Mouse (Mus musculus): Measurements from ENCODE around the gene Slc10a1.
"Not testable (repeated sequence)": the region's sequence is repeated elsewhere in the genome, so short reads cannot be mapped to it uniquely, and the experiment has no call there.

Slc10a1 gene

GRCm38 (mm10) chr12:80966059-80966838 lies 2.3 kb downstream of the Slc10a1 start:
- DNase-seq, result no peak

GRCm38 (mm10) chr12:80962566-80962965 lies 5.9 kb downstream of the Slc10a1 start:
- no peak for DNase-seq

- DNase-seq, result no peak
These were observed 10.5 kb downstream of the Slc10a1 start for GRCm38 (mm10) chr12:80957961-80958360.

GRCm38 (mm10) chr12:80956039-80956438 lies 12.5 kb downstream of the Slc10a1 start:
- DNase-seq, result no peak

- no peak for DNase-seq
These were observed 16.0 kb downstream of the Slc10a1 start for GRCm38 (mm10) chr12:80952526-80952925.

GRCm38 (mm10) chr12:80951640-80952219 lies 16.8 kb downstream of the Slc10a1 start:
- DNase-seq, result no peak

- not testable (repeated sequence) for DNase-seq
These were observed 18.9 kb downstream of the Slc10a1 start for GRCm38 (mm10) chr12:80949603-80950002.

GRCm38 (mm10) chr12:80948202-80948601 lies 20.3 kb downstream of the Slc10a1 start:
- no peak for DNase-seq

GRCm38 (mm10) chr12:80945996-80946355 lies 22.5 kb downstream of the Slc10a1 start:
- DNase-seq, result peak; percentile 97

- DNase-seq, result peak; percentile 99
These were observed 23.0 kb downstream of the Slc10a1 start, which contains the start of gene Srsf5 for GRCm38 (mm10) chr12:80945334-80945995. Srsf5 (plus strand) TSS chr12:80945504.

- DNase-seq, result not testable (repeated sequence)
These were observed 23.6 kb downstream of the Slc10a1 start for GRCm38 (mm10) chr12:80944963-80945333.

GRCm38 (mm10) chr12:80944204-80944603 lies 24.3 kb downstream of the Slc10a1 start:
- DNase-seq, result no peak

GRCm38 (mm10) chr12:80943395-80943794 lies 25.1 kb downstream of the Slc10a1 start:
- DNase-seq, result no peak

GRCm38 (mm10) chr12:80941886-80942285 lies 26.6 kb downstream of the Slc10a1 start:
- DNase-seq, result no peak

- peak; percentile 24 for DNase-seq
These were observed 29.3 kb downstream of the Slc10a1 start for GRCm38 (mm10) chr12:80939165-80939564.

- DNase-seq, result peak; percentile 87
These were observed 29.9 kb downstream of the Slc10a1 start for GRCm38 (mm10) chr12:80938642-80939041.

GRCm38 (mm10) chr12:80937331-80938029 lies 31.0 kb downstream of the Slc10a1 start:
- no peak for DNase-seq

- DNase-seq, result peak; percentile 37
These were observed 31.8 kb downstream of the Slc10a1 start for GRCm38 (mm10) chr12:80936751-80937150.

- no peak for DNase-seq
These were observed 35.6 kb downstream of the Slc10a1 start for GRCm38 (mm10) chr12:80932865-80933264.

- DNase-seq, result no peak
These were observed 36.9 kb downstream of the Slc10a1 start for GRCm38 (mm10) chr12:80931402-80932140.

GRCm38 (mm10) chr12:80930141-80930540 lies 38.4 kb downstream of the Slc10a1 start:
- no peak for DNase-seq

- no peak for DNase-seq
These were observed 39.6 kb downstream of the Slc10a1 start for GRCm38 (mm10) chr12:80928881-80929280.

GRCm38 (mm10) chr12:80927518-80927917 lies 41.0 kb downstream of the Slc10a1 start:
- no peak for DNase-seq
